Mouse (Mus musculus) CD4-positive, CD25-positive, alpha-beta regulatory T cell (primary cell): ENCODE data around the gene Npm1. TPM values are rescaled to one million over a fixed set of nuclear protein-coding genes. Genes with fewer than 3 reads are reported as not detected.

Source experiments
- polyA plus RNA-seq: library from polyadenylated mRNA; unstranded; fragments of 100-300 nt; shearing (Covaris generic); gene quantifications from one replicate; pipeline ENCODE4 v1.2.1, GENCODE M21; 2017

Gene Npm1
- 600 TPM for polyA plus RNA-seq

GRCm38 (mm10) chr11:33162998-33163506 is at the start of gene Npm1:
Gene Npm1 (minus strand): TSS chr11:33163206.

GRCm38 (mm10) chr11:33203383-33204328 is 40.6 kb upstream of the Npm1 start, which contains the start of gene Tlx3:
Gene Tlx3 (minus strand): TSS chr11:33203589.

GRCm38 (mm10) chr11:33147171-33147571 is 15.8 kb downstream of the Npm1 start, which contains the start of gene Fgf18:
Gene Fgf18 (minus strand): TSS chr11:33147400.

Other genes starting within 250 kb of the Npm1 start
- 0.79 TPM for gene Fgf18, start 15.8 kb downstream of the Npm1 start, polyA plus RNA-seq
- gene Tlx3, start 40.4 kb upstream of the Npm1 start, polyA plus RNA-seq, result not detected
- gene Gm12117, start 113.5 kb upstream of the Npm1 start, polyA plus RNA-seq, result not detected